Mouse (Mus musculus): ENCODE data around the gene Khnyn.

DNA sequence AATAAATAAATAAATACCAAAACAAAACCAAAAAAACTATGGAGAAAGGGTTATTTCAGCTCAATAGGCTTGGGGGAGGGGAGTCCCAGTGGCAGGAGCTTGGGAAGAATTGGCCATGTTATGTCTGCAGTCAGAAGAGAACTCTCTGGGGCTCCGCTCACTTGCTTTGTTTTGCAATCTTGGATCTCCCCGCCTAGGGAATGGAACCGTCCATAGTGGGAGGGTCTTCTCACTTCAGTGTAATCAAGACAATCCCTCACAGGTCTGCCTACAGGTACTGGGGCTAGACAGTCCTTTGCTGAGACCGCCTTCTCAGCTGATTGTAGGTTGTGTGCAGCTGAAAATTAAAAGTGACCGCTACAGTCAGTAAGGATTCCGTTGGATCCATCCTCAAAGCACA, 15.2 kb upstream of the Khnyn start:
- no peak for TF ChIP-seq POLR2A (IDR thresholded peaks at IDR 0.05; ENCODE audit: insufficient read length, low read depth)
- TF ChIP-seq E2F4 (IDR thresholded peaks at IDR 0.05; ENCODE audit: insufficient read depth), result no peak
- TF ChIP-seq USF1 (IDR thresholded peaks at IDR 0.05; ENCODE audit: low read depth), result no peak
- TF ChIP-seq MAX (IDR thresholded peaks at IDR 0.05; ENCODE audit: low read depth), result no peak
- TF ChIP-seq POLR2AphosphoS2 (IDR thresholded peaks at IDR 0.05; ENCODE audit: insufficient read length, low read depth), result no peak
- no peak for TF ChIP-seq TCF3 (IDR thresholded peaks at IDR 0.05; ENCODE audit: insufficient read length, low read depth)
- no peak for TF ChIP-seq CEBPB (IDR thresholded peaks at IDR 0.05; ENCODE audit: insufficient read depth, poor library complexity, severe bottlenecking)
- TF ChIP-seq TCF12 (IDR thresholded peaks at IDR 0.05; ENCODE audit: insufficient read depth, poor library complexity, severe bottlenecking), result no peak
- no peak for TF ChIP-seq MYOG (IDR thresholded peaks at IDR 0.05; ENCODE audit: control insufficient read depth in 1 of 3, insufficient read depth in 1 of 3, insufficient read length in 2 of 3, low read depth in 2 of 3)
- TF ChIP-seq MYOD1 (IDR thresholded peaks at IDR 0.05; ENCODE audit: control insufficient read depth in 1 of 3, insufficient read length in 2 of 3, low read depth in 2 of 3), result no peak

All from myocyte (in vitro differentiated cells).